8 mouse cellular contexts compared by ENCODE assay signal in genomic region chr4:136020743-136021548, GRCm38 (mm10). TPM values are rescaled to one million over a fixed set of nuclear protein-coding genes. Genes with fewer than 3 reads are reported as not detected.
DNase-seq lines count a peak whose midpoint lies in the region; ATAC-seq and TF ChIP-seq lines count a peak whose summit lies in the region.

No protein-coding gene starts in this region.

- no peaks in the 10 kb centered on the region for H3K36me3 ChIP-seq in C2C12 (ENCODE audit: control insufficient read depth, insufficient read depth)
- no peaks in the 10 kb centered on the region; the same call in 1 of the 2 replicates for H3K36me3 ChIP-seq in limb, embryonic 11.5 days (ENCODE audit: control insufficient read depth, insufficient read depth, low read length)
- H3K36me3 ChIP-seq in midbrain, embryonic 10.5 days, result peaks cover 10% of the 10 kb centered on the region
- H3K36me3 ChIP-seq in stomach, embryonic 16.5 days (ENCODE audit: control insufficient read depth, insufficient read depth, low read length), result no peaks in the 10 kb centered on the region

- H3K9ac ChIP-seq in limb, embryonic 11.5 days (ENCODE audit: low read length), result peak overlapping the region; percentile 91
- peak overlapping the region; percentile 99 for H3K9ac ChIP-seq in stomach, embryonic 16.5 days (ENCODE audit: low read length)

- H3K27ac ChIP-seq in cortical plate, adult 2 months (ENCODE audit: insufficient read depth, low read length), result no peak overlapping the region
- H3K27ac ChIP-seq in limb, embryonic 11.5 days (replicated peaks; ENCODE audit: low read depth, low read length), result peak overlapping the region; percentile 52; the same call in 1 of the 2 replicates
- H3K27ac ChIP-seq in midbrain, embryonic 10.5 days (replicated peaks), result peak overlapping the region; percentile 94
- peak overlapping the region; percentile 82 for H3K27ac ChIP-seq in stomach, embryonic 16.5 days (ENCODE audit: low read length)

- TF ChIP-seq POLR2A in cortical plate, adult 2 months (IDR thresholded peaks at IDR 0.05; ENCODE audit: extremely low read depth, insufficient read depth, low read length), result no peak

- TF ChIP-seq CTCF in C2C12 (IDR thresholded peaks at IDR 0.05; ENCODE audit: control insufficient read depth, insufficient read depth, insufficient read length), result no peak
- TF ChIP-seq CTCF in cortical plate, adult 2 months (IDR thresholded peaks at IDR 0.05; ENCODE audit: extremely low read depth, insufficient read depth, low read length), result no peak

- intact Hi-C loops in heart, postnatal 10 days (cut with DNase I), result no loop called here

- peak overlapping the region; percentile 67 for H3K4me2 ChIP-seq in limb, embryonic 11.5 days (ENCODE audit: low read depth, severe bottlenecking)
- H3K4me2 ChIP-seq in stomach, embryonic 16.5 days (ENCODE audit: low read depth, low read length), result peak overlapping the region; percentile 90

- H3K4me3 ChIP-seq in C2C12 (ENCODE audit: insufficient read depth, poor library complexity, severe bottlenecking), result peak overlapping the region; percentile 83
- peak overlapping the region; percentile 87 for H3K4me3 ChIP-seq in cortical plate, adult 2 months (ENCODE audit: insufficient read depth, low read length)
- H3K4me3 ChIP-seq in limb, embryonic 11.5 days (ENCODE audit: low read depth, low read length), result peak overlapping the region; percentile 97
- H3K4me3 ChIP-seq in midbrain, embryonic 10.5 days, result peak overlapping the region; percentile 100
- peak overlapping the region; percentile 99 for H3K4me3 ChIP-seq in stomach, embryonic 16.5 days (replicated peaks; ENCODE audit: low read length)

- peaks cover 46% of the 10 kb centered on the region for H3K79me3 ChIP-seq in C2C12 (ENCODE audit: low read depth)

- DNase-seq in cerebellum, adult 9-11 months, result peak; percentile 9
- DNase-seq in cerebellum, adult 9-10 months, result no peak
- DNase-seq in heart, postnatal 10 days, result peak; percentile 41 to 46
- DNase-seq in limb, embryonic 11.5 days (ENCODE audit: low spot score), result no peak
- DNase-seq in midbrain, embryonic 10.5 days (ENCODE audit: low spot score), result peak; percentile 19

- no peaks in the 10 kb centered on the region for H3K9me3 ChIP-seq in limb, embryonic 11.5 days (ENCODE audit: control insufficient read depth, low read length)
- no peaks in the 10 kb centered on the region for H3K9me3 ChIP-seq in midbrain, embryonic 10.5 days (replicated peaks)
- no peaks in the 10 kb centered on the region for H3K9me3 ChIP-seq in stomach, embryonic 16.5 days (replicated peaks; ENCODE audit: control insufficient read depth, low read length)

- under 1% methylated on average over 62 of the region's 62 CpGs for WGBS in limb, embryonic 11.5 days
- 1% methylated on average over 61 of the region's 62 CpGs for WGBS in midbrain, embryonic 10.5 days
- under 1% methylated on average over 51 of the region's 62 CpGs for WGBS in stomach, embryonic 16.5 days

- H3K4me1 ChIP-seq in cortical plate, adult 2 months (ENCODE audit: control insufficient read depth, insufficient read depth, low read length), result peaks cover 2% of the 10 kb centered on the region; the same call in 1 of the 2 replicates
- peaks cover 4% of the 10 kb centered on the region for H3K4me1 ChIP-seq in limb, embryonic 11.5 days (ENCODE audit: control insufficient read depth, insufficient read depth, low read length)
- peaks cover 17% of the 10 kb centered on the region for H3K4me1 ChIP-seq in midbrain, embryonic 10.5 days
- H3K4me1 ChIP-seq in stomach, embryonic 16.5 days (ENCODE audit: control insufficient read depth, insufficient read depth, low read length), result peaks cover 5% of the 10 kb centered on the region; the same call in 1 of the 2 replicates

- ATAC-seq in limb, embryonic 11.5 days (ENCODE audit: insufficient number of reproducible peaks, low FRiP score, low TSS enrichment, low read depth), result peak; percentile 65
- peak; percentile 69 for ATAC-seq in stomach, embryonic 16.5 days (ENCODE audit: insufficient read depth, low FRiP score)

- peaks cover 53% of the 10 kb centered on the region for H3K79me2 ChIP-seq in C2C12 (ENCODE audit: control insufficient read depth, insufficient read depth)

- peak overlapping the region; percentile 91 for H3ac ChIP-seq in C2C12 (ENCODE audit: control insufficient read depth, insufficient read length, low read depth)

- H3K27me3 ChIP-seq in C2C12 (ENCODE audit: control insufficient read depth, insufficient read depth, insufficient read length), result no peaks in the 10 kb centered on the region
- H3K27me3 ChIP-seq in limb, embryonic 11.5 days (ENCODE audit: control insufficient read depth, insufficient read depth, low read length), result no peaks in the 10 kb centered on the region
- H3K27me3 ChIP-seq in midbrain, embryonic 10.5 days (ENCODE audit: low read depth, poor library complexity, severe bottlenecking), result no peaks in the 10 kb centered on the region
- H3K27me3 ChIP-seq in stomach, embryonic 16.5 days (ENCODE audit: control insufficient read depth, insufficient read depth, low read length), result no peaks in the 10 kb centered on the region

TF ChIP-seq in C2C12, 6 proteins besides CTCF, POLR2A, EP300 and RAD21:
- no peak for TF ChIP-seq USF1 (IDR thresholded peaks at IDR 0.05; ENCODE audit: low read depth)
- no peak for TF ChIP-seq CEBPB (IDR thresholded peaks at IDR 0.05; ENCODE audit: low read depth)
- TF ChIP-seq MYOD1 (IDR thresholded peaks at IDR 0.05; ENCODE audit: control insufficient read depth, insufficient read length, low read depth), result no peak
- no peak for TF ChIP-seq MYOG (IDR thresholded peaks at IDR 0.05; ENCODE audit: control insufficient read depth, extremely low read depth, insufficient read length)
- TF ChIP-seq FOSL1 (IDR thresholded peaks at IDR 0.05; ENCODE audit: insufficient read depth, low read length, poor library complexity, severe bottlenecking), result no peak
- no peak for TF ChIP-seq MAX (IDR thresholded peaks at IDR 0.05)

RNA-seq across cellular contexts. Expression of gene Eloa, which starts 0.6 kb away (rescaled TPM):
- polyA plus RNA-seq in C2C12 (2012; fragmentation: generic; extraction: Trizol), result 18.4 TPM
- 16.5 and 16.8 TPM in 2 replicates for polyA plus RNA-seq in cortical plate, adult 2 months (2012; rRNA removed)
- total RNA-seq in heart, postnatal 10 days (2021), result 10 to 100 TPM; 34.8 to 36.0 TPM
- 45.8 and 47.3 TPM in 2 replicates for polyA plus RNA-seq in limb, embryonic 11.5 days (2014; fragmentation: Nextera tagmentation; extraction: Ambion mirVana)
- polyA plus RNA-seq in midbrain, embryonic 10.5 days (2016; fragmentation: Nextera tagmentation; extraction: Ambion mirVana), result 34.7 and 36.1 TPM in 2 replicates
- polyA plus RNA-seq in stomach, embryonic 16.5 days (2015; fragmentation: Nextera tagmentation; extraction: Ambion mirVana), result 41.0 and 44.2 TPM in 2 replicates

RNA-seq across cellular contexts. Expression of gene Rpl11, which starts 32.3 kb away (rescaled TPM):
- 2,415 TPM for polyA plus RNA-seq in C2C12 (2012; fragmentation: generic; extraction: Trizol)
- polyA plus RNA-seq in cortical plate, adult 2 months (2012; rRNA removed), result 511 and 520 TPM in 2 replicates
- total RNA-seq in heart, postnatal 10 days (2021), result 100 to 1,000 TPM; 318 to 346 TPM
- 529 and 535 TPM in 2 replicates for polyA plus RNA-seq in limb, embryonic 11.5 days (2014; fragmentation: Nextera tagmentation; extraction: Ambion mirVana)
- polyA plus RNA-seq in midbrain, embryonic 10.5 days (2016; fragmentation: Nextera tagmentation; extraction: Ambion mirVana), result 407 and 486 TPM in 2 replicates
- polyA plus RNA-seq in stomach, embryonic 16.5 days (2015; fragmentation: Nextera tagmentation; extraction: Ambion mirVana), result 352 and 411 TPM in 2 replicates

RNA-seq across cellular contexts. Expression of gene Pithd1, which starts 33.9 kb away (rescaled TPM):
- polyA plus RNA-seq in C2C12 (2012; fragmentation: generic; extraction: Trizol), result 45.1 TPM
- 103 and 110 TPM in 2 replicates for polyA plus RNA-seq in cortical plate, adult 2 months (2012; rRNA removed)
- total RNA-seq in heart, postnatal 10 days (2021), result 10 to 100 TPM; 20.7 to 21.3 TPM
- 68.3 and 71.3 TPM in 2 replicates for polyA plus RNA-seq in limb, embryonic 11.5 days (2014; fragmentation: Nextera tagmentation; extraction: Ambion mirVana)
- polyA plus RNA-seq in midbrain, embryonic 10.5 days (2016; fragmentation: Nextera tagmentation; extraction: Ambion mirVana), result 66.3 and 69.6 TPM in 2 replicates
- 39.0 and 44.8 TPM in 2 replicates for polyA plus RNA-seq in stomach, embryonic 16.5 days (2015; fragmentation: Nextera tagmentation; extraction: Ambion mirVana)

RNA-seq across cellular contexts. Expression of gene Lypla2, which starts 48.5 kb away (rescaled TPM):
- 70.1 TPM for polyA plus RNA-seq in C2C12 (2012; fragmentation: generic; extraction: Trizol)
- 98.6 and 108 TPM in 2 replicates for polyA plus RNA-seq in cortical plate, adult 2 months (2012; rRNA removed)
- 10 to 100 TPM; 42.6 to 47.8 TPM for total RNA-seq in heart, postnatal 10 days (2021)
- 139 TPM in 2 replicates for polyA plus RNA-seq in limb, embryonic 11.5 days (2014; fragmentation: Nextera tagmentation; extraction: Ambion mirVana)
- polyA plus RNA-seq in midbrain, embryonic 10.5 days (2016; fragmentation: Nextera tagmentation; extraction: Ambion mirVana), result 214 and 220 TPM in 2 replicates
- 94.9 and 97.8 TPM in 2 replicates for polyA plus RNA-seq in stomach, embryonic 16.5 days (2015; fragmentation: Nextera tagmentation; extraction: Ambion mirVana)

RNA-seq across cellular contexts. Expression of gene Gale, which starts 57.4 kb away (rescaled TPM):
- 50.7 TPM for polyA plus RNA-seq in C2C12 (2012; fragmentation: generic; extraction: Trizol)
- 35.9 and 38.9 TPM in 2 replicates for polyA plus RNA-seq in cortical plate, adult 2 months (2012; rRNA removed)
- total RNA-seq in heart, postnatal 10 days (2021), result 1 to 10 TPM; 5.2 to 5.7 TPM
- 28.7 and 28.8 TPM in 2 replicates for polyA plus RNA-seq in limb, embryonic 11.5 days (2014; fragmentation: Nextera tagmentation; extraction: Ambion mirVana)
- polyA plus RNA-seq in midbrain, embryonic 10.5 days (2016; fragmentation: Nextera tagmentation; extraction: Ambion mirVana), result 47.2 and 47.6 TPM in 2 replicates
- polyA plus RNA-seq in stomach, embryonic 16.5 days (2015; fragmentation: Nextera tagmentation; extraction: Ambion mirVana), result 109 and 136 TPM in 2 replicates

Comparison
In these comparisons a context has a peak if more than half of its experiments do, and no peak if none do; other contexts are left out.
1. DNase-seq: peak in cerebellum, adult 9-11 months (single experiment), heart, postnatal 10 days (2 of 2) and midbrain, embryonic 10.5 days (single experiment); none in cerebellum, adult 9-10 months (single experiment) and limb, embryonic 11.5 days (single experiment).
2. Peak in every context shown above with its lines, with median percentiles within 50 percentile points of each other: H3K4me3 ChIP-seq.